Mouse (Mus musculus): Measurements from ENCODE around the gene Zfp780b. TPM values are rescaled to one million over a fixed set of nuclear protein-coding genes. Genes with fewer than 3 reads are reported as not detected.
A peak's percentile ranks its signal among the peaks of the same experiment; 100 is the strongest.
"Not testable (repeated sequence)": the region's sequence is repeated elsewhere in the genome, so short reads cannot be mapped to it uniquely, and the experiment has no call there.

Zfp780b gene
- polyA plus RNA-seq, 1 experiment from 2014 or later, result 35.2 TPM

DNA sequence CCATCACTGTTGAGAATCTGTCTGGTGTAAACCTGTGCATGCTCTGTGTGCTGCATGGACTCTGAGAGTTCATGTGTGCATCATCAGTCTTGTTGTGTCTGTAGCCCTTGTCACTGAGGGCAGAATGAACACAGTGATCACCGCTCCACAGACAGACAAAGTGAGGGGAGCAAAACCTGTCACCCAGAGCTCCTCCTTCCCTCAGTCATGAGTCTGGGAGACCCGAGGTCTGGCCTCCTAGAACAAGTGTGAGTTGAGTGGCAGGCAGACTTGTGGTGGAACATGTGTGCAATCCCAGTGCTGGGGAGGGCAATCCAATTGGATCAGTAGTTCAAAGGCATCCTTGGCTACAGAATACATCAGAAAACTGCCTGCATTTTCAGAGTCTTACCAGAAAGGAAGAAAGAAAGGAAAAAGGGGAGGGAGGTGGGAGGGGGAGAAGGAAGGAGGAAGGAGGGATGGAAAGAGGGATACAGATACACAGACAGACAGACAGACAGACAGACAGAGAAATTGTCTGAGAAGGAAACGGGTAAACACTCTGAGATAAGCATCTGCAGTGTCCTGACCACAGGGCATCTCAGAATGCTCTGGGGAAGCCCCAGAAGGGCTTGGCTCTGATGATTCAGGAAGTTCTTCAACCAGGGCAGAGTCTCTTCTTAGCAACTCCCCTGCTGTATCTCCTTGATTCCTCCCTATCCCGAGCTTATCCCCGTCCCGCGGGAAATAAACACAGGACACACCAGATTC, 45.7 kb downstream of the Zfp780b start:
- no peak overlapping the region for H3K4me3 ChIP-seq (ENCODE audit: low read depth, low read length)
- H3K4me1 ChIP-seq (ENCODE audit: control insufficient read depth, insufficient read depth, low read length), result peaks cover 5% of the 10 kb centered on the region
- no peaks in the 10 kb centered on the region for H3K36me3 ChIP-seq (ENCODE audit: control insufficient read depth, insufficient read depth, low read length)
- H3K27ac ChIP-seq (ENCODE audit: low read depth, low read length), result no peak overlapping the region
- H3K9ac ChIP-seq (replicated peaks; ENCODE audit: low read depth, low read length), result no peak overlapping the region
- peak overlapping the region; percentile 22; the same call in 1 of the 2 replicates for H3K4me2 ChIP-seq (ENCODE audit: low read depth, low read length)
- no peak for ATAC-seq (ENCODE audit: low read depth)
- WGBS, result 30% methylated on average over 7 of the region's 7 CpGs
- H3K27me3 ChIP-seq (ENCODE audit: control insufficient read depth, insufficient read depth, low read length), result no peaks in the 10 kb centered on the region
- H3K9me3 ChIP-seq (ENCODE audit: control insufficient read depth, low read length), result no peaks in the 10 kb centered on the region

- no peaks in the 10 kb centered on the region for H3K9me3 ChIP-seq (ENCODE audit: control insufficient read depth, low read length)
- H3K36me3 ChIP-seq (ENCODE audit: control insufficient read depth, insufficient read depth, low read length), result no peaks in the 10 kb centered on the region; the same call in 1 of the 2 replicates
- peaks cover 7% of the 10 kb centered on the region for H3K4me1 ChIP-seq (ENCODE audit: control insufficient read depth, insufficient read depth, low read length)
- H3K27ac ChIP-seq (ENCODE audit: low read depth, low read length), result peak within 1 kb of the TSS; percentile 67
- peak; percentile 91 for ATAC-seq (ENCODE audit: low read depth)
- H3K4me3 ChIP-seq (ENCODE audit: low read depth, low read length), result peak within 1 kb of the TSS; percentile 59
- 4% methylated on average over 40 of the region's 40 CpGs for WGBS
- H3K4me2 ChIP-seq (ENCODE audit: low read depth, low read length), result peak within 1 kb of the TSS; percentile 82
- no peaks in the 10 kb centered on the region for H3K27me3 ChIP-seq (ENCODE audit: control insufficient read depth, insufficient read depth, low read length)
- H3K9ac ChIP-seq (replicated peaks; ENCODE audit: low read depth, low read length), result peak within 1 kb of the TSS; percentile 65
These were observed 49.9 kb downstream of the Zfp780b start, which contains the start of gene Zfp974 for GRCm38 (mm10) chr7:27928818-27929695. TSS of gene Zfp974 (minus strand) at chr7:27929460.

DNA sequence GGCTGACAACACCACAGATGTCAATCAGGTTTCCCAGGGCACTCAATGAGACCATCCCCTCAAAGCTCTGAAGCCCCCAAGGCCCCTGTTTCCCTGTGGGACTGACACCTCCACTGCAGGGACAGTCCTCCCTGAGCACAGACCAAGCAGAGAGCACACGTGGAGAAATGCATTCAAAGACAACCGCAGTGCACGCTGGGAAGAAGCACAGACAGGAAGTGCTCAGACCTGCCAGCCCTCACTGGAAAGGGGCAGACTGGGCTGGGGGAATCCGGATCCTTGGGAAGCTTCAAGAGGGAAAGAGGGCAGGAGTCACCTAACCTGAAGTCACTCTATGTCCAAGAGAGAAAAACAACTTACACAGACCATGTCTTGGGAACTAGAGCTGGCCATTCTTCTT, 51.9 kb downstream of the Zfp780b start:
- not testable (repeated sequence) for H3K36me3 ChIP-seq (ENCODE audit: control insufficient read depth, insufficient read depth, low read length); ATAC-seq (ENCODE audit: low read depth); H3K9me3 ChIP-seq (ENCODE audit: control insufficient read depth, low read length)

GRCm38 (mm10) chr7:27910952-27911351, 68.0 kb downstream of the Zfp780b start:
- not testable (repeated sequence) for ATAC-seq (ENCODE audit: low read depth); H3K9me3 ChIP-seq (ENCODE audit: control insufficient read depth, low read length); H3K4me1 ChIP-seq (ENCODE audit: control insufficient read depth, insufficient read depth, low read length); H3K4me2 ChIP-seq (ENCODE audit: low read depth, low read length); H3K4me3 ChIP-seq (ENCODE audit: low read depth, low read length); H3K27ac ChIP-seq (ENCODE audit: low read depth, low read length); H3K27me3 ChIP-seq (ENCODE audit: control insufficient read depth, insufficient read depth, low read length); H3K9ac ChIP-seq (replicated peaks; ENCODE audit: low read depth, low read length)
- WGBS, result 68% methylated on average over 3 of the region's 4 CpGs
- peaks cover 18% of the 10 kb centered on the region for H3K36me3 ChIP-seq (ENCODE audit: control insufficient read depth, insufficient read depth, low read length)

More for the DNA sequence above, 51.9 kb downstream of the Zfp780b start:
- H3K4me3 ChIP-seq (ENCODE audit: low read depth, low read length); H3K27ac ChIP-seq (ENCODE audit: low read depth, low read length); H3K4me2 ChIP-seq (ENCODE audit: low read depth, low read length); H3K27me3 ChIP-seq (ENCODE audit: control insufficient read depth, insufficient read depth, low read length); H3K4me1 ChIP-seq (ENCODE audit: control insufficient read depth, insufficient read depth, low read length); H3K9ac ChIP-seq (replicated peaks; ENCODE audit: low read depth, low read length): not testable (repeated sequence)
- 38% methylated on average over 4 of the region's 4 CpGs for WGBS

Other genes with a start within 250 kb of the Zfp780b start
- 98.5 and 117 TPM in 2 replicates for gene Zfp60, start 247.8 kb downstream of the Zfp780b start, polyA plus RNA-seq (2014; fragmentation: Nextera tagmentation; extraction: Ambion mirVana)
- gene Zfp626, start 172.0 kb downstream of the Zfp780b start, polyA plus RNA-seq (2014; fragmentation: Nextera tagmentation; extraction: Ambion mirVana), result 1.5 and 2.5 TPM in 2 replicates
- 10.2 and 11.5 TPM in 2 replicates for gene Zfp59, start 140.6 kb downstream of the Zfp780b start, polyA plus RNA-seq (2014; fragmentation: Nextera tagmentation; extraction: Ambion mirVana)
- gene Zfp607a, start 121.6 kb downstream of the Zfp780b start, polyA plus RNA-seq (2014; fragmentation: Nextera tagmentation; extraction: Ambion mirVana), result 1.0 and 1.4 TPM in 2 replicates
- gene Zfp974, start 49.7 kb downstream of the Zfp780b start, polyA plus RNA-seq (2014; fragmentation: Nextera tagmentation; extraction: Ambion mirVana), result 17.3 and 19.1 TPM in 2 replicates
- gene Zfp850, start 34.9 kb upstream of the Zfp780b start, polyA plus RNA-seq (2014; fragmentation: Nextera tagmentation; extraction: Ambion mirVana), result 7.0 and 7.3 TPM in 2 replicates
- gene Psmc4, start 70.9 kb upstream of the Zfp780b start, polyA plus RNA-seq (2014; fragmentation: Nextera tagmentation; extraction: Ambion mirVana), result 275 TPM in 2 replicates
- 0.39 and 0.91 TPM in 2 replicates for gene Fcgbp, start 92.1 kb upstream of the Zfp780b start, polyA plus RNA-seq (2014; fragmentation: Nextera tagmentation; extraction: Ambion mirVana)
- 0.08 and 0.15 TPM in 2 replicates for gene 9530053A07Rik, start 150.3 kb upstream of the Zfp780b start, polyA plus RNA-seq (2014; fragmentation: Nextera tagmentation; extraction: Ambion mirVana)
- gene Fbl, start 190.5 kb upstream of the Zfp780b start, polyA plus RNA-seq (2014; fragmentation: Nextera tagmentation; extraction: Ambion mirVana), result 22.2 and 25.3 TPM in 2 replicates
- 13.6 and 13.9 TPM in 2 replicates for gene Dyrk1b, start 200.3 kb upstream of the Zfp780b start, polyA plus RNA-seq (2014; fragmentation: Nextera tagmentation; extraction: Ambion mirVana)

Data from neural tube, embryonic 14.5 days (tissue).